Mouse (Mus musculus) urinary bladder, postnatal 4 days (tissue): Measurements from ENCODE around the gene 4930467E23Rik.
"Not testable (repeated sequence)": the region's sequence is repeated elsewhere in the genome, so short reads cannot be mapped to it uniquely, and the experiment has no call there.

Source experiments
- DNase-seq, 2 experiments: peaks; one replicate each; pipeline ENCODE4 v3.0.0; 2021 to 2022; ENCODE audit warnings: low spot score in 2 of 2

4930467E23Rik gene

DNA sequence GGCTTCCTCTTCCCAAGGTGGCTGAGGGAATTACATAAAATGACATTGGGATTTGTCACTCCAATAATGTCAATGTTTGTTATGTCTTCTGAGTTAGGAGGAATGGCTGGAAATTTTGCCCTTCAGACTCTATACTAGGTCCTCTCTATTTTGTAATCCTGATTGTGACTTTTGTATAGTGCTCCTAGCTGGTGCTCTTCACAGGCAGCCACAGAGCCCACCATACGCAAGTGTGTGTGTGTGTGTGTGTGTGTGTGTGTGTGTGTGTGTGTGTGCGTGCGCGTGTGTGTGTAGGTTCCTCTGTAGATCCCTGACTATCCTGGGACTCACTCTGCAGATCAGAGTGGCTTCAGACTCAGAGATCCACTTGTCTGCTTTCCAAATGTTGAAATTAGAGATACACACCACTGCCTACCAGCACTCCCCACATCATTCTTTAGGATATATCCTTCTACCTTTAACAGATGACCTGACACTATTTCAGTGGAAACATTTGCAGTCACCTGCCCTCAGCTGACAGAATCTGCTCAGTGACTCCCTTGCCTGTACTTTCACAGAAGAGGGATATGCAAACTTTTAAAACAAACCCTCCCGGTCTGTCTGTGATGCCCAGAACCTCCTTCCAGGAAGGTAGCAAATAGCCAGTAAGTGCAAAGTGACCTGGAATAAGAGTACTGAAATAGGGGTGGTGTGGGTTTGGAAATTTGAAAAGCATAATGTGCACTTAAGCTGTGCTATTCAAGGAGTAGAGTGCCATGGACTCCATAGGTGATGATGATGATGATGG lies 52.1 kb downstream of the 4930467E23Rik start:
- DNase-seq: not testable (repeated sequence)

DNA sequence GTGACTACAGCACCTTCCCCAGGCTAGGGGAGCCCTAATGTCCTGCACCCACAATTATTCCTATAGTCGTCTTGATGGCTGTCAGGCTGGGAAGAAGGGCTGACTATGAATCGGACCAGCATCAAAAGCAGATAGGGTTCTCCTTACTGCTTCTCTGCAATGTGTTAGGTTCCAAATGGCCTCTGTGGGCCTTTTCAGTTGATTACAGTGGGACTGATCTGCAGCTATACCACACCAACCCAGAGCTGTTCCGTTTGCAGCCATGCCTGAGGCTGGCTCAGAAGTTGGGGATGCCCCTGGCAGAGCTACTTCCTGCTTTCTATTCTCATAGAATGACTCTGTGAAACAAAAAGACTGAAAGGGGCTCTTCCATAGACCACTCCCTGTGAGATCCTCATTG lies 53.4 kb downstream of the 4930467E23Rik start:
- DNase-seq: not testable (repeated sequence)

DNA sequence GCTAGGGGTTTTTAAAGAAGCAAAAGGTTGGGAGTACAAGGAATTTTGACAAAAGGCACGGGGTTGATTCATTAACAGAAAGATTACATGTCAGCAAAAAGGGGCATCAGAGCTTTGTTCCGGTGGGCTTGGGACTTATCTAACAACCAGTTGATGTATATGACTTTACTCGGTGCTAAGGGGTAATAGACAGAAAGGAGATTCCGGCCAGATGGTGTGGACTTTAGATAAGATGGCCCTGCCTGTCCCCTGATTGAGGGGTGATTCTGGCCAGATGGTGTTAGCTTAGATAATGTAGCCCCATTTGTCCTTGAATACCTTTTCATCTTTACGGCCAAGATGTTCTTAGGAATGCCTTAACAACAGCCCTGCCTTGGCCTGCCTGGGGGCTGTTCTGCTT lies 54.5 kb downstream of the 4930467E23Rik start:
- not testable (repeated sequence) for DNase-seq

DNA sequence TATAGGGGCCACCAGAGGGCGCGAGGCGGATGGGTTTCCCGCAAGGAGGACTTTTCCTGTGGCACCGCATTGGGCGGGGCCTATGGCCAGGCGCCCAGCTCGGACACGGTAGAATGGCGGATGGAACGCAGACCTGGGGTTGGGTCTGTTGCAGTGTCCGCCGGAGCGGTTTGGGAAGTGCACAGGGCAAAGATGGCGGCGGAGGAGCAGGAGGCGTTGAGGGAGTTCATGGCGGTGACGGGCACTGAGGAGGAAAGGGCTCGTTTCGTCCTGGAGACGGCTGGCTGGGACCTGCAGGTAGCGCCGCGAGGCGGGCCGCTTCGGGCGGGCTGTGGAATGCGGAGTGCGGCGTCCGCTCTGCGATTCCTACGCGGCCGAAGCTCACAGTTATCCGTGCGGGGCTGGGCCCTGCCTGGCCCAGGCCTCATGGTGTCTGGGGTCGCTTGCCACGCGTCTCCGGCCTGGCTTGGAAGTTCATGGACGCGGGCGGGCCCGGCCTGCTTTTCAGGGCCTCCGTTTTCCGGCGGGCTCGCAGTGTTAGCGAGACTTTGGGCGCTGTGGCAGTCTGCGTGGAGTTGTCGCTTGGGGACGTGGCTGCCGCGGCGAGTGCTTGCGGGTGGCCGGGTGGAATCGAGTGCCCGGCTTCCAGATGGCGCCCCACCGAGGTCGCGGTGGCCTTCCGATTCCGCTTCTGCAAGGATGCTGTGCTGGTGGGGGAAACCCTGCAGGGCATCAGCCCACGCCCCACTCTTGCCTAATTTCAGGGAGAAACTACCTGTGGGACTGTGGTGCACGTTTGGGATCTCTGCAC lies 55.4 kb downstream of the 4930467E23Rik start:
- peak; percentile 99 for DNase-seq

DNA sequence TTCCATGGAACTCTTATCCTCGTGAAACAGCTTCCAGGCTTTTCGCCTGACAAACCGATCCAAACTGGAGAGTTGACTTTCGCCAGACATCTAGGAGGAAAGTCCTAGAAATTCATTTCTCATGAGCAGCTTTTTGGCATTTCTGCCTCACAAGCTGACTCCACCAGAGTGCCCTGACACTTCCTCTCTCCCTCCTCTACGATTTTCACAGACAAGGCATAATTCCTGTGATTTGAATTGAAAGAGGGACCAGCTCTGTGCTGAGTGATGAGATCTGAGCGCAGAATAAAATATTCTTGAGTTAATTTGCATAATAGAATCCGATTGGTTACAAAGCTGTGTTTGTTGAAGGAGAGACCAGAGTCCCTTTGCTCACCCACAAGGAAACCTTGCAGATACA lies 63.3 kb downstream of the 4930467E23Rik start:
- DNase-seq: not testable (repeated sequence)
